Mouse (Mus musculus) gastrocnemius, postnatal 4 days (tissue): ENCODE measurements around the gene Slc25a15. TPM values are rescaled to one million over a fixed set of nuclear protein-coding genes. Genes with fewer than 3 reads are reported as not detected.

ENCODE experiments used
- DNase-seq, 2 experiments: peaks; one replicate each; pipeline ENCODE4 v3.0.0; 2021 to 2022; ENCODE audit warnings: low spot score in 2 of 2, mixed read lengths in 2 of 2
- total RNA-seq, 2 experiments: library from RNA; stranded (reverse); gene quantifications; 2 replicates each; pipeline ENCODE4 v1.2.3; 2021

Gene Slc25a15
- total RNA-seq, 2 experiments from 2014 or later: 13.7 to 15.8 TPM

DNA sequence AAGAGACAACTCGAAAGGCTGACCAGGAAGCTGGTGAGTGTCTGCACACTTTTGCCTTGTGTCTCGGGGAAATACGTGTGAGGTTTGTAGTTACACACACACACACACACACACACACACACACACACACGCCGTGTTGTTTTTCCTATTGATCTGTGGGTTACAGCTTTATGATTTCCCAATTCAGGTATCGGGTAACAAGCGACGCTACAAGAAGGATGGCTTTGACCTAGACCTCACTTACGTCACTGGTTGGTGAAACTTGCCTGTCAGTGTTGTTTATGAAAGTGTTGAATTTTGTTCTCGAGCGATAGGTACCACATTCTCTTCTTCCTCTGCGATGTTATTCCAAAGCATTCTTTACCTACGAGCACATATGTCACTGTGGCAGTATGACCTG lies 63.0 kb downstream of the Slc25a15 start:
- DNase-seq: no peak

Other genes with a start within 250 kb of the Slc25a15 start
- 1 to 10 TPM; 3.5 to 3.6 TPM for gene Nek3, start 232.2 kb downstream of the Slc25a15 start, total RNA-seq
- 10 to 100 TPM; 15.6 to 16.4 TPM for gene Ckap2, start 212.8 kb downstream of the Slc25a15 start, total RNA-seq
- 10 to 100 TPM; 24.3 to 24.6 TPM for gene Vps36, start 205.8 kb downstream of the Slc25a15 start, total RNA-seq
- gene Thsd1, start 171.3 kb downstream of the Slc25a15 start, total RNA-seq: 1 to 10 TPM; 8.1 to 8.7 TPM
- gene Tpte, start 115.2 kb downstream of the Slc25a15 start, total RNA-seq: not detected
- gene Mrps31, start 12.8 kb upstream of the Slc25a15 start, total RNA-seq: 10 to 100 TPM; 33.6 to 37.0 TPM